Comparison of ENCODE assay signal across 19 mouse cellular contexts in the genomic region with DNA sequence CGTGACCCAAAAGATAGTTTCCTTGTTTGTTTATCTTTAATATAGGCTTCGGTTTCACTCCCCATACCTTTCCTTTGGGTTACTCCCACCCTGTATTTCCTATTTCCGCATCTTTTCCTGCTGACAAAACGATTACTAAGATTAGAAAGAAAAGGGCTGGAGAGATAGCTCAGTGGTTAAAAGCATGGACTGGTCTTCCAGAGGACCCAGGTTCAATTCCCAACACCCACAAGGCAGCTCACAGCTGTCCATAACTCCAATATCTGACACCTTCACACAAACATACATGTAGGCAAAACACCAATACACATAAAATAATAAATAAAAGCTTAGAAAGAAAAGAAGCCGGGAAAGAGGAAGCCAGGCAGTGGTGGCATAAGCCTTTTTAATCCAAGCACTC. TPM values are rescaled to one million over a fixed set of nuclear protein-coding genes. Genes with fewer than 3 reads are reported as not detected.
DNase-seq lines count a peak whose midpoint lies in the region; ATAC-seq and TF ChIP-seq lines count a peak whose summit lies in the region.
"Had no signal": no experiment of that assay in that cellular context is flagged by ENCODE, and none has a peak within 500 bp of the region (broad histone marks: within the 10 kb centered on the region; RNA-seq: fewer than 3 reads in every experiment).

No protein-coding gene starts in this region.

- no peak overlapping the region for H3ac ChIP-seq in myocyte (ENCODE audit: control insufficient read depth, insufficient read length)

- ATAC-seq in lung, embryonic 14.5 days (ENCODE audit: insufficient read depth): no peak
- ATAC-seq in G1E (ENCODE audit: extremely low read depth, insufficient number of reproducible peaks, low FRiP score, poor library complexity, severe bottlenecking): no peak
- ATAC-seq: lung, postnatal 0 days had no signal

- no peaks in the 10 kb centered on the region for H3K9me3 ChIP-seq in heart, embryonic 10.5 days
- no peaks in the 10 kb centered on the region for H3K9me3 ChIP-seq in lung, embryonic 14.5 days (ENCODE audit: low read depth, low read length)
- H3K9me3 ChIP-seq in G1E (replicated peaks): no peaks in the 10 kb centered on the region
- H3K9me3 ChIP-seq: embryonic facial prominence, embryonic 12.5 days; midbrain, embryonic 12.5 days; neural tube, embryonic 13.5 days had no signal

- 60% methylated on average over 5 of the region's 5 CpGs for WGBS in heart, embryonic 10.5 days
- WGBS in lung, embryonic 14.5 days: 60% methylated on average over 5 of the region's 5 CpGs
- 52% methylated on average over 5 of the region's 5 CpGs for WGBS in lung, adult 2 months

- peak overlapping the region; percentile 90; the same call in 1 of the 2 replicates for H3K4me2 ChIP-seq in lung, embryonic 14.5 days
- H3K4me2 ChIP-seq in myocyte (ENCODE audit: low read depth): no peak overlapping the region

- H3K9ac ChIP-seq in lung, embryonic 14.5 days: no peak overlapping the region

- no peak for TF ChIP-seq CTCF in lung, embryonic 14.5 days (IDR thresholded peaks at IDR 0.05; ENCODE audit: low read depth)
- no peak for TF ChIP-seq CTCF in lung, adult 2 months (IDR thresholded peaks at IDR 0.05; ENCODE audit: insufficient read depth, low read length)
- TF ChIP-seq CTCF in G1E (IDR thresholded peaks at IDR 0.05; ENCODE audit: low read depth, low read length): no peak

- peaks cover 19% of the 10 kb centered on the region for H3K36me3 ChIP-seq in heart, embryonic 10.5 days
- peaks cover 22% of the 10 kb centered on the region for H3K36me3 ChIP-seq in lung, embryonic 14.5 days (ENCODE audit: insufficient read depth)
- H3K36me3 ChIP-seq in G1E (replicated peaks) (peaks cover 27% of the 10 kb centered on the region), myocyte (ENCODE audit: control insufficient read depth, insufficient read depth) (peaks cover 24% of the 10 kb centered on the region)

- no peaks in the 10 kb centered on the region for H3K27me3 ChIP-seq in heart, embryonic 10.5 days (ENCODE audit: insufficient read depth, poor library complexity, severe bottlenecking)
- no peaks in the 10 kb centered on the region for H3K27me3 ChIP-seq in lung, embryonic 14.5 days (ENCODE audit: insufficient read depth, low read length)
- H3K27me3 ChIP-seq in G1E (ENCODE audit: insufficient read depth, low read length) (no peaks in the 10 kb centered on the region), myocyte (ENCODE audit: control insufficient read depth, insufficient read depth, insufficient read length) (no peaks in the 10 kb centered on the region)
- H3K27me3 ChIP-seq: embryonic facial prominence, embryonic 12.5 days; neural tube, embryonic 13.5 days had no signal

- DNase-seq in heart, embryonic 10.5 days (ENCODE audit: low spot score): no peak
- DNase-seq in heart, postnatal 4 days: no peak
- DNase-seq in lung, embryonic 14.5 days: no peak
- no peak for DNase-seq in lung, adult 2 months
- no peak for DNase-seq in G1E (ENCODE audit: low spot score)
- DNase-seq in Muller cell, postnatal 12 days (ENCODE audit: inconsistent ontology term): no peak
- no peak for DNase-seq in left cerebral cortex, postnatal 4 days
- DNase-seq: adrenal gland, adult 8-10 months; cerebellum, postnatal 10 days; gastrocnemius, postnatal 36 days; kidney, adult 11 months; right cerebral cortex, adult 18-20 months had no signal

- intact Hi-C loops in left cerebral cortex, postnatal 4 days (cut with DNase I): no loop called here

- TF ChIP-seq POLR2A in lung, adult 2 months (IDR thresholded peaks at IDR 0.05; ENCODE audit: borderline replicate concordance, extremely low read depth, low read depth, low read length): no peak
- TF ChIP-seq POLR2A in myocyte (IDR thresholded peaks at IDR 0.05; ENCODE audit: insufficient read length, low read depth): no peak

- peaks cover 53% of the 10 kb centered on the region for H3K4me1 ChIP-seq in heart, embryonic 10.5 days
- peaks cover 10% of the 10 kb centered on the region; the same call in 1 of the 2 replicates for H3K4me1 ChIP-seq in lung, embryonic 14.5 days (ENCODE audit: insufficient read depth)
- H3K4me1 ChIP-seq in lung, adult 2 months (ENCODE audit: control insufficient read depth, insufficient read depth, low read length): no peaks in the 10 kb centered on the region; the same call in 1 of the 2 replicates
- peaks cover 69% of the 10 kb centered on the region for H3K4me1 ChIP-seq in G1E (ENCODE audit: insufficient read depth, low read depth, low read length)

- peaks cover 23% of the 10 kb centered on the region for H3K79me2 ChIP-seq in myocyte (ENCODE audit: control insufficient read depth, insufficient read depth)

- no peak overlapping the region for H3K4me3 ChIP-seq in heart, embryonic 10.5 days
- peak overlapping the region; percentile 100; the same call in 1 of the 2 replicates for H3K4me3 ChIP-seq in lung, embryonic 14.5 days (ENCODE audit: low read depth, low read length)
- no peak overlapping the region for H3K4me3 ChIP-seq in lung, adult 2 months (replicated peaks; ENCODE audit: extremely low read depth, low read depth, low read length)
- H3K4me3 ChIP-seq in G1E (ENCODE audit: low read depth, low read length): peak overlapping the region; percentile 97; the same call in 1 of the 2 replicates
- peak overlapping the region; percentile 64 for H3K4me3 ChIP-seq in myocyte

- peak overlapping the region; percentile 100 for H3K27ac ChIP-seq in heart, embryonic 10.5 days
- no peak overlapping the region for H3K27ac ChIP-seq in lung, embryonic 14.5 days (ENCODE audit: low read depth)

TF ChIP-seq in myocyte, 11 proteins besides CTCF, POLR2A, EP300 and RAD21:
- TF ChIP-seq TCF12 (IDR thresholded peaks at IDR 0.05; ENCODE audit: insufficient read depth, poor library complexity, severe bottlenecking) (no peak), CEBPB (IDR thresholded peaks at IDR 0.05; ENCODE audit: insufficient read depth, poor library complexity, severe bottlenecking) (no peak), MYOG (IDR thresholded peaks at IDR 0.05; ENCODE audit: control insufficient read depth in 1 of 3, insufficient read depth in 1 of 3, insufficient read length in 2 of 3, low read depth in 2 of 3) (no peak), REST (IDR thresholded peaks at IDR 0.05; ENCODE audit: insufficient read depth, insufficient read length) (no peak), POLR2AphosphoS2 (IDR thresholded peaks at IDR 0.05; ENCODE audit: insufficient read length, low read depth) (no peak), MYOD1 (IDR thresholded peaks at IDR 0.05; ENCODE audit: control insufficient read depth in 1 of 3, insufficient read length in 2 of 3, low read depth in 2 of 3) (no peak), MAX (IDR thresholded peaks at IDR 0.05; ENCODE audit: low read depth) (no peak), USF1 (IDR thresholded peaks at IDR 0.05; ENCODE audit: low read depth) (no peak), TCF3 (IDR thresholded peaks at IDR 0.05; ENCODE audit: insufficient read length, low read depth) (no peak), E2F4 (IDR thresholded peaks at IDR 0.05; ENCODE audit: insufficient read depth) (no peak), SRF (IDR thresholded peaks at IDR 0.05; ENCODE audit: control insufficient read depth, insufficient read length, low read depth) (no peak)

RNA-seq across cellular contexts. Expression of a gene that starts 5.1 kb away (rescaled TPM):
- 620 and 1,082 TPM in 2 replicates for polyA plus RNA-seq in heart, embryonic 10.5 days (2016; fragmentation: Nextera tagmentation; extraction: Ambion mirVana)
- total RNA-seq in heart, postnatal 4 days (2021): 100 to 1,000 TPM; 275 to 295 TPM
- 829 and 905 TPM in 2 replicates for polyA plus RNA-seq in lung, embryonic 14.5 days (2014; fragmentation: Nextera tagmentation; extraction: Ambion mirVana)
- 65.6 and 105 TPM in 2 replicates for polyA plus RNA-seq in lung, adult 2 months (2012; rRNA removed)
- total RNA-seq in G1E (2014; fragmentation: Nextera tagmentation): 1,636 and 2,110 TPM in 2 replicates
- total RNA-seq in G1E (2017): 2,016 and 2,418 TPM in 2 replicates
- 197 and 458 TPM in 2 replicates for polyA plus RNA-seq in G1E (2012)
- 110 TPM for polyA plus RNA-seq in myocyte (2012; fragmentation: generic; extraction: Trizol)
- 100 to 1,000 TPM; 862 to 917 TPM for total RNA-seq in left cerebral cortex, postnatal 4 days (2021)

RNA-seq across cellular contexts. Expression of a gene that starts 15.0 kb away (rescaled TPM):
- polyA plus RNA-seq in heart, embryonic 10.5 days (2016; fragmentation: Nextera tagmentation; extraction: Ambion mirVana): 0.15 TPM in 1 of 2 replicates, not detected in the other
- not detected for total RNA-seq in heart, postnatal 4 days (2021)
- polyA plus RNA-seq in lung, embryonic 14.5 days (2014; fragmentation: Nextera tagmentation; extraction: Ambion mirVana): 0.34 TPM in 1 of 2 replicates, not detected in the other
- not detected in 2 replicates for polyA plus RNA-seq in lung, adult 2 months (2012; rRNA removed)
- not detected in 2 replicates for total RNA-seq in G1E (2014; fragmentation: Nextera tagmentation)
- total RNA-seq in G1E (2017): 0.17 TPM in 1 of 2 replicates, not detected in the other
- not detected in 2 replicates for polyA plus RNA-seq in G1E (2012)
- 0.05 TPM for polyA plus RNA-seq in myocyte (2012; fragmentation: generic; extraction: Trizol)
- not detected for total RNA-seq in left cerebral cortex, postnatal 4 days (2021)
- total RNA-seq: adrenal gland, adult 8-10 months; gastrocnemius, postnatal 36 days; hematopoietic stem cell, adult 5-6 weeks; left cerebral cortex, adult 8-10 months had no signal
- polyA plus RNA-seq: embryonic facial prominence, embryonic 12.5 days; lung, postnatal 0 days; midbrain, embryonic 12.5 days had no signal

RNA-seq across cellular contexts. Expression of a gene that starts 40.3 kb away (rescaled TPM):
- 15.4 and 21.6 TPM in 2 replicates for polyA plus RNA-seq in heart, embryonic 10.5 days (2016; fragmentation: Nextera tagmentation; extraction: Ambion mirVana)
- 10 to 100 TPM; 33.7 to 35.2 TPM for total RNA-seq in heart, postnatal 4 days (2021)
- 23.3 and 25.4 TPM in 2 replicates for polyA plus RNA-seq in lung, embryonic 14.5 days (2014; fragmentation: Nextera tagmentation; extraction: Ambion mirVana)
- polyA plus RNA-seq in lung, adult 2 months (2012; rRNA removed): 13.5 and 16.2 TPM in 2 replicates
- total RNA-seq in G1E (2014; fragmentation: Nextera tagmentation) (28.5 and 36.9 TPM in 2 replicates), G1E (2017) (47.1 and 47.7 TPM in 2 replicates)
- polyA plus RNA-seq in G1E (2012) (8.1 and 16.4 TPM in 2 replicates), myocyte (2012; fragmentation: generic; extraction: Trizol) (13.9 TPM)
- total RNA-seq in left cerebral cortex, postnatal 4 days (2021): 10 to 100 TPM; 37.8 to 46.8 TPM

Comparison
In these comparisons a context has a peak if more than half of its experiments do, and no peak if none do; other contexts are left out.
1. H3K4me3 ChIP-seq: peak in lung, embryonic 14.5 days (single experiment), G1E (single experiment) and myocyte (single experiment); none in heart, embryonic 10.5 days (single experiment) and lung, adult 2 months (single experiment).